Mouse (Mus musculus) midbrain, embryonic 13.5 days (tissue): Measurements from ENCODE around the gene Gmppa. TPM values are rescaled to one million over a fixed set of nuclear protein-coding genes. Genes with fewer than 3 reads are reported as not detected.

ENCODE experiments used
- ATAC-seq: fragments of 200-750 bp; cut with Nextera tagmentation; 2 replicates; pipeline ENCODE4 v1.8.0; 2017; ENCODE audit warnings: mild to moderate bottlenecking, moderate TSS enrichment, moderate library complexity
- H3K27ac ChIP-seq: fragments of 300-500 bp; sonication (generic); 2 replicates; pipeline ENCODE4 v1.5.1; 2015; ENCODE audit warnings: inconsistent platforms, mild to moderate bottlenecking, moderate library complexity
- H3K27me3 ChIP-seq: fragments of 300-500 bp; sonication (generic); 2 replicates; pipeline ENCODE4 v1.6.1; 2015; ENCODE audit warnings: mild to moderate bottlenecking, inconsistent platforms
- H3K36me3 ChIP-seq: fragments of 300-500 bp; sonication (generic); 2 replicates; pipeline ENCODE4 v1.6.1; 2015; ENCODE audit warnings: mild to moderate bottlenecking, inconsistent platforms
- H3K4me1 ChIP-seq: fragments of 300-500 bp; sonication (generic); replicated peaks from 2 replicates; pipeline ENCODE4 v1.6.1; 2015; ENCODE audit warnings: inconsistent platforms
- H3K4me2 ChIP-seq: fragments of 300-500 bp; sonication (generic); replicated peaks from 2 replicates; pipeline ENCODE4 v1.6.1; 2015; ENCODE audit warnings: moderate library complexity, mild to moderate bottlenecking, inconsistent platforms
- H3K4me3 ChIP-seq: fragments of 300-500 bp; sonication (generic); replicated peaks from 2 replicates; pipeline ENCODE4 v1.5.1; 2015; ENCODE audit warnings: mild to moderate bottlenecking, inconsistent platforms
- H3K9ac ChIP-seq: fragments of 300-500 bp; sonication (generic); replicated peaks from 2 replicates; pipeline ENCODE4 v1.6.1; 2015; ENCODE audit warnings: mild to moderate bottlenecking, inconsistent platforms
- H3K9me3 ChIP-seq: fragments of 300-500 bp; sonication (generic); 2 replicates; pipeline ENCODE4 v1.6.1; 2016; ENCODE audit warnings: mild to moderate bottlenecking, inconsistent platforms
- WGBS: fragments of 180-500 bp; shearing (Covaris S2); methylation state at CpG from one replicate; pipeline ENCODE4 v1.1.7; 2015; 5-methylcytosine and 5-hydroxymethylcytosine counted together
- polyA plus RNA-seq: library from polyadenylated mRNA; unstranded; fragments of >200 nt; fragmentation: Nextera tagmentation; extraction: Ambion mirVana; gene quantifications from 2 replicates; pipeline ENCODE4 v1.2.1, GENCODE M21; 2015

The Gmppa gene
- polyA plus RNA-seq, 1 experiment from 2014 or later: 78.4 TPM

- Histone ChIP-seq H3K27me3 (peaks cover 37% of the 10 kb centered on the region), H3K4me1 (peaks cover 96% of the 10 kb centered on the region), H3K4me3 (peak overlapping the region; percentile 13), H3K9me3 (no peaks in the 10 kb centered on the region), H3K4me2 (peak overlapping the region; percentile 73), H3K9ac (peak overlapping the region; percentile 57), H3K27ac (peak overlapping the region; percentile 94), H3K36me3 (no peaks in the 10 kb centered on the region)
- ATAC-seq: no peak; the same call in 1 of the 2 replicates
- 6% methylated on average over 10 of the region's 10 CpGs for WGBS
Observed at GRCm38 (mm10) chr1:75447265-75448051, 11.7 kb downstream of the Gmppa start.

GRCm38 (mm10) chr1:75448052-75448431 lies 12.3 kb downstream of the Gmppa start:
- H3K9me3 ChIP-seq: no peaks in the 10 kb centered on the region
- peaks cover 96% of the 10 kb centered on the region for H3K4me1 ChIP-seq
- H3K27ac ChIP-seq: peak overlapping the region; percentile 94
- H3K27me3 ChIP-seq: peaks cover 43% of the 10 kb centered on the region
- peak overlapping the region; percentile 51 for H3K9ac ChIP-seq
- ATAC-seq: no peak
- no peaks in the 10 kb centered on the region for H3K36me3 ChIP-seq
- H3K4me2 ChIP-seq: peak overlapping the region; percentile 73
- peak overlapping the region; percentile 13 for H3K4me3 ChIP-seq
- WGBS: 2% methylated on average over 7 of the region's 7 CpGs

- Histone ChIP-seq H3K27ac (peak overlapping the region; percentile 94), H3K36me3 (no peaks in the 10 kb centered on the region), H3K9ac (peak overlapping the region; percentile 48), H3K9me3 (no peaks in the 10 kb centered on the region), H3K4me3 (peak overlapping the region; percentile 48), H3K27me3 (peaks cover 47% of the 10 kb centered on the region), H3K4me2 (peak overlapping the region; percentile 73), H3K4me1 (peaks cover 94% of the 10 kb centered on the region)
- no peak for ATAC-seq
- WGBS: 2% methylated on average over 13 of the region's 14 CpGs
Observed at GRCm38 (mm10) chr1:75448937-75449336, 13.2 kb downstream of the Gmppa start.

- Histone ChIP-seq H3K27me3 (peaks cover 51% of the 10 kb centered on the region), H3K4me3 (peak overlapping the region; percentile 48), H3K36me3 (no peaks in the 10 kb centered on the region), H3K4me1 (peaks cover 94% of the 10 kb centered on the region), H3K9ac (peak overlapping the region; percentile 48), H3K9me3 (no peaks in the 10 kb centered on the region), H3K4me2 (peak overlapping the region; percentile 73), H3K27ac (peak overlapping the region; percentile 94)
- 3% methylated on average over 8 of the region's 8 CpGs for WGBS
- no peak for ATAC-seq
Observed at GRCm38 (mm10) chr1:75449377-75450135, 13.8 kb downstream of the Gmppa start.

- no peaks in the 10 kb centered on the region for H3K36me3 ChIP-seq
- H3K4me2 ChIP-seq: peak within 1 kb of the TSS; percentile 73
- peak; percentile 28 for ATAC-seq
- no peaks in the 10 kb centered on the region for H3K9me3 ChIP-seq
- H3K9ac ChIP-seq: peak within 1 kb of the TSS; percentile 78
- H3K4me3 ChIP-seq: peak within 1 kb of the TSS; percentile 48
- H3K27me3 ChIP-seq: peaks cover 55% of the 10 kb centered on the region
- H3K27ac ChIP-seq: peak within 1 kb of the TSS; percentile 94
- H3K4me1 ChIP-seq: peaks cover 93% of the 10 kb centered on the region
- 2% methylated on average over 35 of the region's 35 CpGs for WGBS
Observed at GRCm38 (mm10) chr1:75450314-75451005, 14.7 kb downstream of the Gmppa start, which contains the start of gene Asic4. Gene Asic4 (plus strand): TSS chr1:75450436.

GRCm38 (mm10) chr1:75451900-75452299 lies 16.2 kb downstream of the Gmppa start:
- no peak for ATAC-seq
- Histone ChIP-seq H3K4me2 (peak overlapping the region; percentile 73), H3K27me3 (peaks cover 55% of the 10 kb centered on the region), H3K27ac (peak overlapping the region; percentile 94), H3K36me3 (no peaks in the 10 kb centered on the region), H3K9me3 (no peaks in the 10 kb centered on the region), H3K9ac (peak overlapping the region; percentile 78), H3K4me1 (peaks cover 93% of the 10 kb centered on the region), H3K4me3 (peak overlapping the region; percentile 48)
- WGBS: 45% methylated on average over 5 of the region's 5 CpGs

GRCm38 (mm10) chr1:75455433-75455832 lies 19.7 kb downstream of the Gmppa start:
- peaks cover 86% of the 10 kb centered on the region for H3K4me1 ChIP-seq
- H3K9me3 ChIP-seq: no peaks in the 10 kb centered on the region
- peak overlapping the region; percentile 73 for H3K4me2 ChIP-seq
- whole genome bisulfite sequencing: 77% methylated on average over 3 of the region's 3 CpGs
- 0 out of 2 replicates have a peak overlapping the region, but pooled peaks have one; percentile 9 for H3K4me3 ChIP-seq
- no peak for ATAC-seq
- H3K9ac ChIP-seq: peak overlapping the region; percentile 37; the same call in 1 of the 2 replicates
- peaks cover 52% of the 10 kb centered on the region for H3K27me3 ChIP-seq
- peak overlapping the region; percentile 89 for H3K27ac ChIP-seq
- no peaks in the 10 kb centered on the region for H3K36me3 ChIP-seq

GRCm38 (mm10) chr1:75455948-75456347 lies 20.2 kb downstream of the Gmppa start:
- Histone ChIP-seq H3K9me3 (no peaks in the 10 kb centered on the region), H3K4me1 (peaks cover 80% of the 10 kb centered on the region), H3K4me2 (peak overlapping the region; percentile 73), H3K36me3 (no peaks in the 10 kb centered on the region), H3K27me3 (peaks cover 46% of the 10 kb centered on the region), H3K4me3 (peak overlapping the region; percentile 9; the same call in 1 of the 2 replicates), H3K27ac (peak overlapping the region; percentile 89), H3K9ac (peak overlapping the region; percentile 37; the same call in 1 of the 2 replicates)
- ATAC-seq: peak; percentile 40
- 11% methylated on average over 5 of the region's 5 CpGs for WGBS

- Histone ChIP-seq H3K4me2 (peak overlapping the region; percentile 73), H3K9me3 (no peaks in the 10 kb centered on the region), H3K4me1 (peaks cover 74% of the 10 kb centered on the region), H3K36me3 (no peaks in the 10 kb centered on the region), H3K27me3 (peaks cover 36% of the 10 kb centered on the region), H3K4me3 (peak overlapping the region; percentile 34; the same call in 1 of the 2 replicates), H3K9ac (peak overlapping the region; percentile 41; the same call in 1 of the 2 replicates), H3K27ac (peak overlapping the region; percentile 89)
- ATAC-seq: 0 out of 2 replicates have a peak, but pooled peaks have one; percentile 16
- WGBS: 4% methylated on average over 13 of the region's 14 CpGs
Observed at GRCm38 (mm10) chr1:75456746-75457564, 21.2 kb downstream of the Gmppa start.

- Histone ChIP-seq H3K4me2 (peak overlapping the region; percentile 73), H3K4me1 (peaks cover 67% of the 10 kb centered on the region), H3K9ac (peak overlapping the region; percentile 41), H3K27ac (peak overlapping the region; percentile 89), H3K4me3 (peak overlapping the region; percentile 34), H3K27me3 (peaks cover 29% of the 10 kb centered on the region), H3K36me3 (no peaks in the 10 kb centered on the region), H3K9me3 (no peaks in the 10 kb centered on the region)
- ATAC-seq: peak; percentile 34
- WGBS: 4% methylated on average over 8 of the region's 10 CpGs
Observed at GRCm38 (mm10) chr1:75457710-75458024, 21.9 kb downstream of the Gmppa start.
